Mouse (Mus musculus) A20 (cell line): ENCODE measurements around the gene Fuom.

Source experiments
- DNase-seq: peaks from one replicate; pipeline ENCODE4 v3.0.0-alpha.2; 2011; ENCODE audit warnings: low read depth, low spot score

Gene Fuom

GRCm38 (mm10) chr7:140057413-140058407, 44.5 kb downstream of the Fuom start:
- DNase-seq = no peak

DNA sequence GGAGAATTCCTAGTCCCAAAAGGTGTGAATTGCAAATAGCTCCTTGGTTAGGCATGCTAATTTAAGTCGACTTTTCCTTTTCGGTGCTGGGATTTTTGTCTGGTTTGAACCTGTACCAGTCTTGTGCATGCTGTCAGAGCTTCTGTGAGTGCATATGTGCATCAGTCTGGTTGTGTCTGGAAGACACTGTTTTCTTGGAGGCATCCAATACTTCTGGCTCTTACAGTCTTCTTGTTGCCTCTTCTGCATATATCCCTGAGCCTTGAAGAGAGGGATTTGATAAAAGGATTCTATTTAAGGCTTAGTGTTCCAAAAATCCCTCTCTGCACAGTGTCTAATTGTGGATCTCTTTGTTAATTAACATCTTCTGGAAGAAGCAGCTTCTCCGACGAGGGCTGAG, 48.1 kb downstream of the Fuom start:
- no peak for DNase-seq

DNA sequence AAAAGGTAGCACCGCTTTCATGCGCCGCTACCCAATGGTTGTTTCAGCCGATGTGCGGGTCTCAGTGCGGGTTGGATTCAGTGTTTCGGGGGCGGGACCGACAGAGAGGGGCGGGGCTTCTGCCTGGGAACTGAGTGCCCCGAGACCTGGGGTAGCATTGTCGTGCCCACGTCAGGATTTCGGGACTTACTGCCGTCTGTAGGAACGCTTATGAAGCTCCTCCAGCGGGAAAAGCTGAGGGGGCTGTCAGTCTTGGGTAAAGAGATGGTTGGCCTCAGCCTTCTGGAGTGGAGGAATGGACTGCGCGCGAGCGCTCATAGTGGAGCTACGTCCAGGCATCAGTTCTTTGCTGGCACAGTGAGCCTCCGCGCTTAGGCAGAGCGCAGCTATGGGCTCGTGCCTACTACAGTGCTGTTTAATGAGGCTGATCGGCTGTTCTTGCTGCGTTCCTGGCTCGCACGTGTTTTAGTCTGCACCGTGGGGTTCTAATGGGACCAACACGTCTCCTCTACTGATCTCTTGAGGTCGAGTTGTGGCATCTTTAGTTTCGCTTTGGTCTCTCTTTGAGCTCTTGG, 53.0 kb downstream of the Fuom start:
- DNase-seq = no peak

DNA sequence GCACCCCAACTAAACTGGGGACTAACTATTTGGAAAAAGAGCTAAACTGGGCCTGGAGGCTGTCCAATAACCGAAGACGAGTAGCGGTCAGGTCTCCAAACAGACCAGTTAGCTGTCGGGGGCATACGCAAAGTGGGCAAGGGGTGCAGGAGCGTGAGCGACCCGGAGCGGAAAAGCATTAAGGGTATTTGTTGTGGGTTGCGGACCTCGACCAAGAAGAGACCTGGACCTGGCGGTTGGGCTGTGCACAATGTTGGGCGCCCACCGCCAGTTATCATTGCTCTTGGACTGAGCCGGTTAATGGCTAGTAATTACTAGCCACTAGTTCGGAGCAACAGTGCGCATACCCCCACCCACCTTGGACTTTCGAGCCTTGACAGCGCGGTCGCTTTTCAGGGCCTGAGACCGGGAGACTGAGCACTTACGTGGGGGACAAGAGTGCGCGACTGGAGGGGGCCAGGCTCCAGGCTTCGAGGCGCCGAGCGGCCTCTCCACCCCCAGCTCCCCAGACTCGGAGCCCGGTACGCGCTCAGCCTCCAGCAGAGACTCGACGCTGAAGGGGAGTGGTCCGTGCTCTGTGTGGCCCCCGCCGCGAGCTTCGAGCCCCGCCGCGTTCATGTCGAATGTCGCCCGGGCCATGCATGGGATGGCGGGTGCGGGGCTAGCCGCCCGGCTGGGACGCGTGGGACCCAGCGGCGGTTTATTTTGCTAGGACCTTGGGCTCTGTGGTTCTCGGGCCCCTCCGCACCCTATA, 53.7 kb downstream of the Fuom start, which contains the start of gene Msx3:
TSS of gene Msx3 (minus strand) at position 729 of the 754 bp plus-strand sequence.
- no peak for DNase-seq

GRCm38 (mm10) chr7:140047811-140048311, 54.4 kb downstream of the Fuom start:
- DNase-seq = no peak
